Mouse (Mus musculus): ENCODE results near the gene Akap9. TPM values are rescaled to one million over a fixed set of nuclear protein-coding genes. Genes with fewer than 3 reads are reported as not detected.
"Not testable (repeated sequence)": the region's sequence is repeated elsewhere in the genome, so short reads cannot be mapped to it uniquely, and the experiment has no call there.

Gene Akap9
- polyA plus RNA-seq (2015; fragmentation: Nextera tagmentation; extraction: Ambion mirVana) = 406 and 421 TPM in 2 replicates

DNA sequence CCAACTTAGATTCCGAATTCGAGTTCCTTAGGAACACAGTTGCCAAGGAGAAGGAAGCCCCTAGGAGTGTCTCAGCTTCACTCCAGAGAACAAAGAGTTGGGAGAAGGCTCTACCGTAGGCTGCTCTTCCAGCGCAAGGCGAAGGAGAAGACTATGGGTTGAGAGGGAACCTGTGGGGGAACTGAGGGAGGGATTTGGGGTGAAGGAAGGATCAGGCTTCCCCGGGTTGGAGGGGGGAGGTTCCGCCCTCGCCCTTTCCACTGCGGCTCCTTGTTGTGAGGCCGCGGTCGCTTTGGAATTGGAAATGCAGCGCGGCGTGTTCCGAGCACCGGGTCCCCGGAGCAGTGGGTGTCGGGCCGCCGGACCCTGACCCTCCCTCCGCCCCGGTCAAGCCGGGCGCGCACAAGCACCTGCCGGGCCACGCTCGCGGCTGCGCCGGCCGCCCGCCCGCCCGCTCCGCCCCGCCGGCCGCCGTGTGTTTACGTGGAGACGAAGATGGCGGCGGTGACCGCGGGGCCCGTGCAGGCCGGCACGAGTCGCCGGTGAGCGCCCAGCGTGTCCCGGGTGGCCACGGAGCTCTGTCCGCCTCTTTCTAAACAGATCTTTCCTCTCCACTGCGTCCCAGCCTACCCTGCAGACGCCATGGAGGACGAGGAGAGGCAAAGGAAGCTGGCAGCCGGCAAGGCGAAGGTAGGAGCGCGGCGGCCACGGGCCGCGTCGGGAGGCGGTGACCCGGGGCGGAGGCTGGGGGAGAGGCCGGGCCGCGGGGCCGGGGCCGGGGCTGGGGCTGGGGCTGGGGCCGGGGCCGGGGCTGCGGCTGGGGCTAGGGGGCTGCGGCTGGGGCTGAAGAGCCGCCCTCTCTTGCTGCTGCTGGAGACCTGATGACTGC lies at the start of gene Akap9:
Gene Akap9, plus strand, starts transcription at position 254 of the 889 bp plus-strand sequence.
- Histone ChIP-seq H3K27me3 (no peaks in the 10 kb centered on the region), H3K36me3 (no peaks in the 10 kb centered on the region), H3K9me3 (no peaks in the 10 kb centered on the region), H3K4me3 (replicated peaks) (peak within 1 kb of the TSS; percentile 92), H3K4me2 (replicated peaks) (peak within 1 kb of the TSS; percentile 77), H3K4me1 (replicated peaks) (peaks cover 42% of the 10 kb centered on the region), H3K27ac (peak within 1 kb of the TSS; percentile 98), H3K9ac (replicated peaks) (peak within 1 kb of the TSS; percentile 99)
- peak; percentile 86 for ATAC-seq
- WGBS = under 1% methylated on average over 61 of the region's 82 CpGs

DNA sequence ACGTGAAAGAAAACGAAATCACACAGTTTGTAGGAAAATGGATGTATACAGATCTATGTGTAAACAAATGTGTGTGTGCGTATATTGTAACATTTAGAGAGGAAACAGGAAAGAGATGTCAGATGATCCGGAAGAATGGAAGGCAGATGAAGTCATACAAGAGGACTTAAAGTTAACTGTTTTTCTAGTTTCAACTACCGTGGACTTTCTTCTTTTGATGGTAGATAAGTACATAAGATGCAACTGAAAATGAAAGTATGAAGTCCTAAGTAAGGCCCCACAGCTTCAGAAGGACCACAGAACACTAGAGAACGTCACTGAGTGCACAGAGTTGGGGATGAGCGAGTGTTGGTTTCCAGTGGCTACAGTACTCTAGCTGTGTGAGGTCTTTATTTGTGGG lies 41.0 kb upstream of the Akap9 start:
- 89% methylated on average over 7 of the region's 7 CpGs for WGBS
- H3K9me3 ChIP-seq; H3K36me3 ChIP-seq; H3K27me3 ChIP-seq; ATAC-seq; H3K9ac ChIP-seq (replicated peaks); H3K4me1 ChIP-seq (replicated peaks); H3K27ac ChIP-seq; H3K4me2 ChIP-seq (replicated peaks); H3K4me3 ChIP-seq (replicated peaks): not testable (repeated sequence)

DNA sequence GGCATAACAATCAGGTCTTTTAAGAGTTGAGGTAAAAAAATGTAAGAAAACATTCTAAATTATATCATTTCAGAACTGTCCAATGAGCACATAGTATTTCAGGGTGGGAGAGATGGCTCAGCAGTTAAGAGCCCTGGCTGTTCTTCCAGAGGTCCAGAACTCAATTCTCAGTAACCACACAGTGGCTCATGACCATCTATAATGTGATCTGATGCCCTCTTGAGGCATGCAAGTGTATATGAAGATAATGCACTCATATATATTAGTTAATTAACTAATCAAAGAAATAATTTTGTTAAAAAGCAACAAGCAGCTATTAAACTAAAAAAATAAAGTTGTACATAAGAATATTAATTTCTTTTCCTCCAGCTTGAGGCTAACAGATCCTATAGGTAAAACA lies 38.7 kb upstream of the Akap9 start:
- Histone ChIP-seq H3K27me3 (no peaks in the 10 kb centered on the region), H3K4me2 (replicated peaks) (no peak overlapping the region), H3K9me3 (no peaks in the 10 kb centered on the region), H3K4me3 (replicated peaks) (no peak overlapping the region), H3K27ac (no peak overlapping the region), H3K4me1 (replicated peaks) (peaks cover 10% of the 10 kb centered on the region), H3K36me3 (no peaks in the 10 kb centered on the region), H3K9ac (replicated peaks) (no peak overlapping the region)
- no peak for ATAC-seq

DNA sequence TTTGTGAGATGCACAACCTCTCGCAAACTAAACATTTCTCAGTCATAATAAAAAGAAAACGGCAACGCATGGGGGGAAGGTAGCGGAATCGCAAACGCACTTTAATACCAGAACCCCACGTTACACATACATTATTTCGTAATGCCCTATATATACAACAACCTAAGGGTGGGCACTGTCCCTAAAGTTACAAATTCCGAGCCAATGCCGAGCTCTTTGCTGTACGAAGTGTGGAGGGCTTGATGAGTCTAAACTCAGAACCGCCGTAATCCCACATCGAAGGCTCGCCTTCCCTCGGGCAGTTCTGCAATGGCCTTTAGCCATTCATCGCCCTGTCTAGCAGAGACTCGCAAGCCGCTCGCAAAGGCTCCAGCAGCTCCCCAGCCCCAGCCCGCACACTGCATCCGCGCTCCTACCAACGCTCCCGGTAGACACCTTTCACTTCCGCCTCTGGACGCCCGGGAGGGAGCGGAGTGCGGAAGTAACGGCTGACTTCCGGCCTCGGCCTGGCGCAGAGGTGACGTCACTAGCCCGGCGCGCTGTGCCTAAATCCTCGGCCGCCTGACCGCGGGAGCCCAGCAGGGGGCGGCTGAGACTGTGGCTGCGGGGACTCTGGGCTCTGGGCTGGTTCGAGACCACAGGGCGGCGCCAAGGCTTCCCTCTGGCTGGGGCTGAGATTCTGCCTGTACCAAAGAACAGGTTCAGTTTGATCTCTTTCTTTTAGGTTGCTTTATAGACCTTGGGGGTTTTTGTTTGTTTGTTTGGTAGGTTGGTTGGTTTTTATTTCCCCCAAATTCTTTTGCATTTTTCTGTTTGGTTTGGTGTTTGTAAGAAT lies 34.2 kb upstream of the Akap9 start, which contains the start of gene Mterf1a:
Gene Mterf1a, minus strand, starts transcription at position 475 of the 835 bp plus-strand sequence.
- not testable (repeated sequence) for H3K36me3 ChIP-seq; H3K27me3 ChIP-seq; H3K4me1 ChIP-seq (replicated peaks); H3K27ac ChIP-seq; H3K9me3 ChIP-seq
- peak within 1 kb of the TSS; percentile 62 for H3K9ac ChIP-seq (replicated peaks)
- peak within 1 kb of the TSS; percentile 63 for H3K4me2 ChIP-seq (replicated peaks)
- WGBS = under 1% methylated on average over 9 of the region's 47 CpGs
- H3K4me3 ChIP-seq (replicated peaks) = peak within 1 kb of the TSS; percentile 45
- ATAC-seq = peak; percentile 99

DNA sequence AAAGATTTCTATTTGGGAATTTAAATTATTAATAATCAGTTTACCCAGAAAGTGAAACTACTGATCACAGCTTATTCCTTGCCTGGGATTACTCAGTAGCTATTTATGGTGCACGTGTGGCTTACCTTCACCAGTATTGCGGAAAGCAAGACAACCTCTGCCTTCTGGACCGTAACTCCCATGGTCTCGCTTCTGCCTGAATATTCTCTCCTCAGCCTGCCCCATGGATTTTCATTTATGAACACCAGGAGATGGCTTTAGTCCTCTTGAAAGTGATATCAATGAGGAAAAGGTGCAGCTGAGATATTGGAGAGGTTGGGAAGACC lies 33.6 kb upstream of the Akap9 start:
- WGBS = 96% methylated on average over 4 of the region's 4 CpGs
- not testable (repeated sequence) for H3K4me1 ChIP-seq (replicated peaks); H3K27me3 ChIP-seq; H3K36me3 ChIP-seq; H3K9ac ChIP-seq (replicated peaks); H3K27ac ChIP-seq; H3K4me2 ChIP-seq (replicated peaks); ATAC-seq; H3K9me3 ChIP-seq
- H3K4me3 ChIP-seq (replicated peaks) = peak overlapping the region; percentile 27

DNA sequence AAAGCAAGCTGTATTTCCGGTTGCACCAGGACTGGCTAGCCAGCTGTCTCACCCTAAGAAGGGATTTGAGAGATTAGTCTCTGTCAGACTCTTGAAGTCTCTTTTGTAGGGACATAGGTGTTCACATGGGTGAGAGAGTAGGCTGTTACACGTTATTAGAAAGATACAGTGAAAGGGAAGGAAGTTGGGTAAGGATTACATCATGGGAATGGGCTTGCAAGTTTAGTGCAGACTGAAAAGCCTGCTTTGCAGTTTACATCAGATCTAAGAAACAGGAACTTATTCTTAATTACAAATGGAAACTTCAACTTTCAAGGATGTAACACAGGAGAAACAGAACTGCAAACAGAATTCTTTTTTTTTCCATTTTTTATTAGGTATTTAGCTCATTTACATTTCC lies 22.4 kb upstream of the Akap9 start:
- Histone ChIP-seq H3K36me3 (no peaks in the 10 kb centered on the region), H3K4me3 (replicated peaks) (no peak overlapping the region), H3K9me3 (no peaks in the 10 kb centered on the region), H3K4me1 (replicated peaks) (no peaks in the 10 kb centered on the region), H3K9ac (replicated peaks) (no peak overlapping the region), H3K27ac (no peak overlapping the region), H3K27me3 (no peaks in the 10 kb centered on the region), H3K4me2 (replicated peaks) (no peak overlapping the region)
- WGBS = 76% methylated on average over 2 of the region's 2 CpGs
- no peak for ATAC-seq

DNA sequence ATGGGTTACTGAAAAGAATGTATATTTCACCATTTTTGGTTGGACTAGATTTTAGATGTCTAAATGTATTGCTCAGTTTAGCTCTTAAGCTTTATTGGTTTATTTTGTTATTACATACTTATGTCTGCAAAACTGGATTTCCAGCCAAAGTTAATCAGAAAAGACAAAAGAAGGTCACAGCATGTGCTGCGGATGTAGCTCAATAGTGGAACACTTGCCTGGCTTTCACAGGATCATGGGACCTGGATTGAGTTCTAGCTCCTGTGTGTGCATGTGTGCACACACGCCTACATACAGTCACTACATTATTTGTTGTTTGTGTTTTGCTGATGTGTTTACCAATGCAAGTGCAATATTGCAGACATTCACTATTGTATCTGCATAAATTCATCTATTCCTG lies 5.5 kb upstream of the Akap9 start:
- Histone ChIP-seq H3K9me3 (no peaks in the 10 kb centered on the region), H3K9ac (replicated peaks) (no peak overlapping the region)
- 93% methylated on average over 2 of the region's 2 CpGs for WGBS

DNA sequence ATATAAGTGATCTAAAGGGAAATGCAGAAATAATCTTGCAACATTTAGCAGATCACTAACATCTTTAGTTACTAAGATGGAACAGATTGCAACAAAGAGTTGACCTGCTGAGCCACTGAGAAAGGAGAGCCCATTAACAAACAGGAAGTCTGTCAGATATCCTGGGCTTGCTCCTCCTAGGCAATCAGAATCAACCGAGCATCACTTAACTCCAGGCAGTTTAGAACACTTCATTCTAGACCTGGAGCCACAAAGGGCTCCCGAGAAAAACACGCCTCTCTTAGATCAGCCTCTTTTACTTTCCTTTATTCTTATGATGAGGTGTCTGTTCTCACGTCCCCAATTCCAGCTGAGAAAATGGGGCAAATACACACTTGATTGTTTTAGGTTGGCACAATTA lies 1.2 kb upstream of the Akap9 start:
- H3K4me3 ChIP-seq (replicated peaks) = no peak overlapping the region
- H3K4me1 ChIP-seq (replicated peaks) = peaks cover 31% of the 10 kb centered on the region
- no peak overlapping the region; the same call in 1 of the 2 replicates for H3K4me2 ChIP-seq (replicated peaks)
- H3K9ac ChIP-seq (replicated peaks) = 0 out of 2 replicates have a peak overlapping the region, but pooled peaks have one; percentile 49
- no peaks in the 10 kb centered on the region for H3K27me3 ChIP-seq
- 23% methylated on average over 4 of the region's 4 CpGs for WGBS
- H3K9me3 ChIP-seq = no peaks in the 10 kb centered on the region
- H3K36me3 ChIP-seq = no peaks in the 10 kb centered on the region
- no peak for ATAC-seq
- H3K27ac ChIP-seq = 0 out of 2 replicates have a peak overlapping the region, but pooled peaks have one; percentile 19

More for the DNA sequence above, 5.5 kb upstream of the Akap9 start:
- H3K4me1 ChIP-seq (replicated peaks) = peaks cover 9% of the 10 kb centered on the region; the same call in 1 of the 2 replicates
- ATAC-seq = no peak
- no peaks in the 10 kb centered on the region for H3K36me3 ChIP-seq
- no peaks in the 10 kb centered on the region for H3K27me3 ChIP-seq
- H3K4me2 ChIP-seq (replicated peaks) = no peak overlapping the region
- H3K4me3 ChIP-seq (replicated peaks) = no peak overlapping the region
- no peak overlapping the region for H3K27ac ChIP-seq

DNA sequence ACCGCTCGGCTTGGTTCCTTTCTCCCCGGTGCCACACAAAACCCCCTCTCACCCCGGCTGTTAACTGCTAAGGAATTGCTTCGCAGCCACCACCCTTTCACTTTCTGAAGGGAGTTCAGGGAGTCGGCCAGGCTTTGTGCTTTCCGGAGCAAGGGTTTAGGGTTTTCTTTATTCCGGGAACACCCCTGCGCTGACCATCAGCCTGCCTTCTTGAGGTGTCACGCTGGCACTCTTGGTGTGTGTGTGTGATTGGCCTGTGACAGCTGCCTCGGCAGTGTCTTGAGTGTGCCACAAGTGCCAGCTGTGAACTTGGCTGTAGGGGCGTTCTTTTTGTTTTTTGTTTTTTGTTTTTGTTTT lies 814 bp downstream of the Akap9 start:
- Histone ChIP-seq H3K4me1 (replicated peaks) (peaks cover 46% of the 10 kb centered on the region), H3K4me3 (replicated peaks) (peak overlapping the region; percentile 92), H3K27ac (peak overlapping the region; percentile 98), H3K9me3 (no peaks in the 10 kb centered on the region), H3K36me3 (no peaks in the 10 kb centered on the region), H3K4me2 (replicated peaks) (peak overlapping the region; percentile 77), H3K9ac (replicated peaks) (peak overlapping the region; percentile 99), H3K27me3 (no peaks in the 10 kb centered on the region)
- under 1% methylated on average over 12 of the region's 12 CpGs for WGBS
- ATAC-seq = peak; percentile 66

DNA sequence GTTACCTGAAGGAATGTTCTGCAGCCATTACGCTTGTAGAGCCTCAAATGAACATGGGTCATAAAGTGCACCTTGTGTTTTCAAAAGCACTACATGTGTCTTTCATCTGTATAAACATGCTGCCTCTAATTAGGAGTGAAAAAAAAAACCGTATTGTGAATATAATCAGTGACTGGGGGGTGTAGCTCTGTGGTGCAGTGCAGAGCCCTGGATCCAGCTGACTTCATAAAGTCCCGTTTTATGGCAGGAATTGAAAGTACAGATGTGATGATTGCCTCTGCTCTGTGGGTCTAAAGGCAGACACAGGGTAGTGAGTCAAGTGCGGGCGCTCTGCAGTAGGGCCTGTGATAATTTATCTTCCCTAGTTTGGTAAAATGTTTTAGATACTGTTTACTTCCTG lies 2.9 kb downstream of the Akap9 start:
- Histone ChIP-seq H3K27ac (peak overlapping the region; percentile 39; the same call in 1 of the 2 replicates), H3K4me3 (replicated peaks) (peak overlapping the region; percentile 92), H3K4me1 (replicated peaks) (peaks cover 47% of the 10 kb centered on the region), H3K27me3 (no peaks in the 10 kb centered on the region), H3K4me2 (replicated peaks) (peak overlapping the region; percentile 77), H3K9ac (replicated peaks) (no peak overlapping the region; the same call in none of the 2 replicates), H3K36me3 (no peaks in the 10 kb centered on the region), H3K9me3 (no peaks in the 10 kb centered on the region)
- no peak for ATAC-seq
- WGBS = 72% methylated on average over 5 of the region's 5 CpGs

DNA sequence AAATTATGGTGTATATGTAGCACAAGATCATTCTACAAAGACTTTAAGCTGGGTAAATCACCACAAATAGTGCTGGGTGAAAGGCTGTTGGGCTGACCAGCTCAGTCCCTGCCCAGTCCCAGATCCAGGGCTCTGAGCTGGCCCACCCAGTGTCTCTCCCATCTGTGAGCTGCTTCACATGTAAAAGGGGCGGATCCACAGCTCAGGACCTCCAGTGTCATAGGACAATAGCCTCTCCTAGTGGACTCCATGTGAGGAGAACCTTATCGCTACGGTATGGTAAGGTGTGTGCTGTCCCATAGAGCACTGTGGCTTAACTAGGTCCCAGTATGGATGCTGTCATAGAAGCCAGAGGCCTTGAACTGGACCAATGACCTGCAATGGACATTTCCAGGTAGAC lies 3.8 kb downstream of the Akap9 start:
- 79% methylated on average over 3 of the region's 3 CpGs for WGBS
- no peak for ATAC-seq
- H3K27ac ChIP-seq = no peak overlapping the region
- peak overlapping the region; percentile 19 for H3K4me2 ChIP-seq (replicated peaks)
- H3K27me3 ChIP-seq = no peaks in the 10 kb centered on the region
- H3K4me3 ChIP-seq (replicated peaks) = no peak overlapping the region
- peaks cover 47% of the 10 kb centered on the region for H3K4me1 ChIP-seq (replicated peaks)
- H3K9ac ChIP-seq (replicated peaks) = 0 out of 2 replicates have a peak overlapping the region, but pooled peaks have one; percentile 19
- no peaks in the 10 kb centered on the region for H3K36me3 ChIP-seq
- no peaks in the 10 kb centered on the region for H3K9me3 ChIP-seq

DNA sequence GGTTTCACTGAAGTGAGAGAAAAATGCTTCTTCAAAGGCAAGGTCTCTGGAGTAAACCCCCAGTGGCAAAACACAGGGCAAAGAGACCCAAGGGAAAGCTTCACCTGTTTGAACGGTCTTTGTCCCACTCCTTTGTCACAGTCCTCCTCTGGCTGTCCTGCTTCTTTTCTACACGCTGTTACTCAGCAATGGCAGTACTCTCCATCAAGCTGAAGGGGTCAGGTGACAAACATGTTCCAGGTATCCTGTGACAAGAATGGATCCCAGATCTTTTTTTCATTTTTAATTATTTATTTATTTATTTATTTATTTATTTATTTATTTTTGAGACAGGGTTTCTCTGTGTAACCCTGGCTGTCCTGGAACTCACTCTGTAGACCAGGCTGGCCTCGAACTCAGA lies 5.7 kb downstream of the Akap9 start:
- H3K36me3 ChIP-seq = 0 out of 2 replicates have a peak, but pooled peaks cover 2% of the 10 kb centered on the region
- H3K4me2 ChIP-seq (replicated peaks) = no peak overlapping the region
- peaks cover 43% of the 10 kb centered on the region for H3K4me1 ChIP-seq (replicated peaks)
- H3K4me3 ChIP-seq (replicated peaks) = no peak overlapping the region
- no peaks in the 10 kb centered on the region for H3K27me3 ChIP-seq
- H3K9ac ChIP-seq (replicated peaks) = no peak overlapping the region
- H3K9me3 ChIP-seq = no peaks in the 10 kb centered on the region
- no peak for ATAC-seq
- WGBS = 96% methylated on average over 3 of the region's 3 CpGs
- H3K27ac ChIP-seq = no peak overlapping the region

Measured in midbrain, embryonic 13.5 days (tissue).